Mouse (Mus musculus): Measurements from ENCODE around the gene Cyp4f18.
"Not testable (repeated sequence)": the region's sequence is repeated elsewhere in the genome, so short reads cannot be mapped to it uniquely, and the experiment has no call there.

Cyp4f18 gene

DNA sequence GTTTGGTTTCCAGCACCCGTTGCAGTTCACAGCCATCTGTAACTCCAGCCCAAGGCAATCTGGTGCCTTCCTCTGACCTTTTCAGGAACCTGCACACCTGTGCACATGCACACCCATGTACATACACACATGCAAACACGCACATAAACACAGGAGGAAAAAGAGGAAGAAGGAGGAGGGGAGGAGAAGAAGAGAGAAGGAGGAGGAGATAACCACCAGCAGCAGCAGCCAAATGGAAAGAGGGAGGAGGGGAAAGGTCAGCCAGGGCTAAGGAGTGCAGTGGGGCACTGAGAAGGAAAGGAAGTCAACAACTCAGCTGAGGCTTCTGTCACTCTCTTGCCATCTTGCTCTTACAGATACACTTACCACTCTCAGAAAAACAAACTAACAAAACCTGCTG lies 28.4 kb downstream of the Cyp4f18 start:
- DNase-seq (ENCODE audit: low spot score): no peak

DNA sequence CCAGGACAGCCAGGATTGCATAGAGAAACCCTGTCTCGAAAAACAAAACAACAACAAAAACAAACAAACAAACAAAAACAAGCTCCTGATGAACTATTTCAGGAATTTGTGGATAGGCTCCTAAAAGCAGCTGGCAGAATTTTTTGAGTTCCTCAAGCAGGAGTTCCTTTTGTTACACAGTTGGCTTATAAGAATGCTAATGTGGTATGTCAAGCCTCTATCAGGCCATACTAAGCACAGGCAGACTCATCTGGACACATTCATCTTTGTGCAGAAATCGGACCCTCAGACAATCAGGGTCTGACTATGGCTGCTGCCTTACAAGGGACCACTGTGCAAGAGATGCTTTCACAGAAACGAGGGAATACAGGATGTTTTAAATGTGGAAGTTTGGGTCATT lies 35.2 kb downstream of the Cyp4f18 start:
- DNase-seq (ENCODE audit: low spot score): no peak

DNA sequence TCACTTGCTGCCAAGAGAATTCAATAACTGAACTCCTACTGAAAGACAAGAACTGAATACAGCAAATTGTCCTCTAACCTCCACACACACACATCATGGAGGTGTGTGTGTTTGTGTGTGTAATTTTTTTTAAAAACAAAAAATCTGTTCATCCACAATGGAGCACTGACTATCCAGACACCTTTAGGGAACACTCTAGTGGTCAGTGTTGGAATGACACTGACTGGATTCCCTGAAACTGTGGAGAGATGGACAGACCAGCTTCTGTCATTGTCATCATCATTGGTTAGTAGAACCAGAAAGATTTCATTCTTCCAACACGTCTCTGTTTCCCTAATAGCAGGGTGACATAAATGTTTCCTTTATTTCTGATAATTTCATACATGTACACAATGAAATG lies 37.5 kb downstream of the Cyp4f18 start:
- peak; percentile 13 for DNase-seq (ENCODE audit: low spot score)

DNA sequence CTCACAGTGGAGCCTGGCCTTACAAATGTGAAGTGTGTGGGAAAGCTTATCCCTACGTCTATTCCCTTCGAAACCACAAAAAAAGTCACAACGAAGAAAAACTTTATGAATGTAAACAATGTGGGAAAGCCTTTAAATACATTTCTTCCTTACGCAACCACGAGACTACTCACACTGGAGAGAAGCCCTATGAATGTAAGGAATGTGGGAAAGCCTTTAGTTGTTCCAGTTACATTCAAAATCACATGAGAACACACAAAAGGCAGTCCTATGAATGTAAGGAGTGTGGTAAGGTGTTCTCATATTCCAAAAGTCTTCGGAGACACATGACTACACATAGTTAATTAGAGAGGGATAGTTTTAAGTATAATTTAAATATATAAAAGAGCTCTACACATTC lies 40.8 kb downstream of the Cyp4f18 start:
- DNase-seq (ENCODE audit: low spot score): no peak

DNA sequence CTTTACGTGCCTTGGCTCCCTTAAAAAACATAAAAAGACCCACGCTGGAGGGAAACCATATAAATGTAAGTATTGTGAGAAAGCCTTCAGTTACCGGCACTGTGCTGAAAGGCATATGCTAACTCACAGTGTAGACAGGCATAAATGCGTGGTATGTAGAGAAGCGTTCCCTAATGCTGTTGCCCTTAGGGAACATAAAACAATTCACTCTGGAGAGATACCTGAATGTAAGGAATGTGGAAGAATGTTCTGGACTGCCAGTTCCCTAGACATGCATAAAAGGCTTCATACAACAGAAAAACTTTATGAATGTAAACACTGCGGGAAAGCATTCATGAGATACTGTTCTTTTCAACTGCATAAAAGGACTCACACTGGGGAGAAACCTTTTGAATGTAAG lies 41.3 kb downstream of the Cyp4f18 start:
- DNase-seq (ENCODE audit: low spot score): no peak

DNA sequence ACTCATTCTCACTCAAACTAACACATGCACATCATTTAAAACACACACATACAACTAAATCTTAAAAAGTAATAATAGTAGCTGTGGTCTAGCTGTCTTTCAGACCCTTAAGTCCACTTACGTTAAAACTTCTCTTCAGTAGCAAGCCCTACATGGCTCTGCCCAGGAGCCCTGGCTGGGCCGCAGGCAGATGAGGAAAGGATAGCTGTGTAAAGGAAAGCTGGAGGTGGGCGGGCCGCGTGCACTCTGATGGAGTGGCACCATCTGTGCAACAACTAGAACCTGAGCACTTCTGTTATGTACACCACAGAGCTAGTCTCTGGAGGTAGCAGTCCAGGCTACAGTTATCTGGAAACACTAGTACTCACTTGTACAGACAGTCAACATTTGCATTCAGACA lies 42.2 kb downstream of the Cyp4f18 start:
- DNase-seq (ENCODE audit: low spot score): no peak

DNA sequence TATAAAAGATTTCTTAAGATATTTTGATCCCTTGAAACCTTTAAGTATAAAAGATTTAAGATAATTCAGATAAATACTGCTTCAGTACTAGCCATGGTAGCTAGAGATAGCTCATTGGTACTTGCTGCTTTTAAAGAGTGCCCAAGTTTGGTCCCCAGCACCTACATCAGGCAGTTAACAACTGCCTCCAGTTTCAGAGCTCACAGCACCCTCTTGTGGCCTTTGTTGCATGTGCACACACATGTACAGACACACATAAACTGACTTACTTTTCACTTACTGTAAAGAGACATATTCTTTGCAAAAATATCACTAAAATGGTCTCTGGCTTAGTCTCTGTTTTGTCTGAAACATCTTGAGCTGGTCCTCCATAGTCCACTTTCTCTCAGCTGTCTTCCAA lies 43.0 kb downstream of the Cyp4f18 start:
- DNase-seq (ENCODE audit: low spot score): no peak

DNA sequence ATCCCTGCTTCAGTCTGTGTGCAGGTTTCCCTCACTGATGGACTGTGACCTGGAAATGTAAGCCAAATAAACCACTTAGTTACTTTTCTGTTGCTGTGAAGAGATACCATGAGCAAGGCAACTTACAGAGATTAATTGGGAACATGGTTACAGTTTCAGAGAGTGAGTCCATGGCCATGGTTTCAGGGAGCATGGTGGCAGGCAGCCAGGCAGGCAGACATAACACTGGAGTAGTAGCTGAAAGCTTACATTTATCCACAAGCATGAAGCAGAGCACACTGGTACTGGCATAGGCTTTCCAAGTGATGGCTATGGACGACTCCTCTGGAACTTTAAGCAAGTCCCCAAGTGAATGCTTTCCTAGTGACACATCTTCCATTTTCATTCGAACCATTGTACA lies 44.3 kb downstream of the Cyp4f18 start:
- DNase-seq (ENCODE audit: low spot score): no peak

DNA sequence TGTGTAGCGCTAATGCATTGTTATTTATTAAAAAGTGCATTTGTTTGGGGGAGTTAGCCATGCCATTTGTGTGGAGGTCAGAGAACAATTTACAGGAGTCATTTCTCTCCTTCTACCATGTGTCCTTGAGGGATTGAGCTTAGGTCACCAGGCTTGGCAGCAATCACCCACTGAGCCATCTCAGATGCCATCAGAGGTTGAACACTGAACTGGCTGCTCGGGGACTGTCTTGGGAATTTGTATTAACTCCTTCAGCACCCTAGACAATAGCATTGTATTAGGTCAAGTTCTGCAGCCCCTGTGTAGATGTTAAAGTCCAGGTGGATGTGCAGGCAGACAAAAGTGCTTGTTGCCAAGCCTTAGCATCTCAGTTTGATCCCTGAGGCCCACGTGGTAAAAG lies 45.4 kb downstream of the Cyp4f18 start:
- no peak for DNase-seq (ENCODE audit: low spot score)

DNA sequence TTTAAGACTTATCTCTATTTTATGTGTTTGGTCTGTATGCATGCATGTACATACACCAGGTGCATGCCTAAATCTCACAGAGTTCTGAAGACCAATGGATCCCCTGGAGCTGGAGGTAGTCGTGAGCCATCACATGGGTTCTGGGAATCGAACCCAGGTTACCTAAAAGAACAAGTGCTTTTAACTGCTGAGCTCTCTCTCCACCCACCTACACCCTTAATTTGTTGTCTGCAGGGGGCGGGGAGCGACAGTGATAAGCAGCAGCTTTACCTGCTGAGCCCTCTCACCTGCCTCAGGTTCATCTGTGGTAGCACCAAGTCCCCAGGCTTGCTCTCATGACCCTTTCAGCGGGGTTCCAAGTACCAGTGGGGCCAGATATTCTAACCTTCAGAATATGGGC lies 47.6 kb downstream of the Cyp4f18 start:
- DNase-seq (ENCODE audit: low spot score): no peak

DNA sequence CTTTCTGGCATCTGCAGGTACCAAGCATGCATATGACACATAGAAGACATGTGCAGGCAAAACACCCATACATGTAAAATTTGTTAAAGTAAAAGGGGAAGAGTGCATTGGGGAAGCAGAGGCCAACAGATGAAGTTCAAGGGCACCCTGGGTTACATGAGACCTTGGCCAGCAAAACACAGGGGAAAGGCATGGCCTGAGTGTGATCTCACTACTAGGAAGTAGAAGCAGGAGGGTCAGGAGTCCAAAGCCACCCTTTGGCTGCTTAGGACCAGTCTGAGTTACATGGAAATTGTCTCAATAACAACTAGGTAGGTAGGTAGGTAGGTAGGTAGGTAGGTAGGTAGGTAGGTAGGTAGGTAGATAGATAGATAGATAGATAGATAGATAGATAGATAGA lies 48.9 kb downstream of the Cyp4f18 start:
- no peak for DNase-seq (ENCODE audit: low spot score)

DNA sequence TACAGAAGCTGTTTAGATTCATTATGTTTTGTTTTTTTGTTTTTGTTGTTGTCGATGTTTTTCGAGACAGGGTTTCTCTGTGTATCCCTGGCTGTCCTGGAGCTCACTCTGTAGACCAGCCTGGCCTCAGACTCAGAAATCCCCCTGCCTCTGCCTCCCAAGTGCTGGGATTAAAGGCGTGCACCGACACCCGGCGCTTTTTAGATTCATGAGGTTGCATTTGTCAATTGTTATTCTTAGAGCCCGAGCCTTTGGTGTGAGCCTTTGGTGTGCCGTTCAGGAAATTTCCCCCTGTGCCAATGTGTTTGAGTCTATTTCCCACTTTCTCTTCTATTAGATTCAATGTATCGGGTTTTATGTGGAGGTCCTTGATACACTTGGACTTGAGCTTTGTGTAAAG lies 54.8 kb downstream of the Cyp4f18 start:
- no peak for DNase-seq (ENCODE audit: low spot score)

DNA sequence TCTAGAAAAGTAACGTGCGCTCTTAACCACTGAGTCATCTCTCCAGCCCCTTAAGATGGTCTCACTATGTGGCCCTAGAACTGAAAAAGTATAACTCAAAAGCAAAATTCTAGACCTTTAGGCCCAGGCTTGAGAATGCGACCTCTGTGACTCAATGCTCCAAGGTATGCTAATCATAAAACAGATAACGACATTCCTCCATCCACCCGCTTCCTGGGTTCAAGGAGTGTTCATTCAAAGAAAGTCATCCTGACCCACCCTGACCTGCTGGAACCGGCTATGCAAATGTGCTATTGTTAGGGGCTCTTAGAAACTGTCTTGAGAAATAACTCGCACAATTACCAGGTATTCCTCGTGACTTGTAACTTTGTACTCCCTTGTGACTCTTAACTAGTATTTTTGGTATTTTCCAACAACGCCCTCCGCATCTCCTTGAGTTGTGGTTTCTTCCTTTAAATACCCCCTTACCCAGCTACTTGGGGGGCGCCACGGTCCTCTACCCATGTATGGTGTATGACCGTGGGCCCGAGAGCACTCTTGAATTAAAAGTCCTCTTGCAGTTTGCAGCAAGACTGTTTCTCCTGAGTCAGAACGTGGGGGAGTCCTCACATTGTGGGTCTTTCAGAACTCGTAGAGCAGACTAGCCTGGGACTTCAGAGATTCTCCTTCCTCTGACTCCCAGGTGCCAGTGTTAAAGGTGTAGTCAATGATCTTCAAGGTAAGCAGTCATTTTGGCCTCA lies 56.3 kb downstream of the Cyp4f18 start:
- DNase-seq (ENCODE audit: low spot score): not testable (repeated sequence)

DNA sequence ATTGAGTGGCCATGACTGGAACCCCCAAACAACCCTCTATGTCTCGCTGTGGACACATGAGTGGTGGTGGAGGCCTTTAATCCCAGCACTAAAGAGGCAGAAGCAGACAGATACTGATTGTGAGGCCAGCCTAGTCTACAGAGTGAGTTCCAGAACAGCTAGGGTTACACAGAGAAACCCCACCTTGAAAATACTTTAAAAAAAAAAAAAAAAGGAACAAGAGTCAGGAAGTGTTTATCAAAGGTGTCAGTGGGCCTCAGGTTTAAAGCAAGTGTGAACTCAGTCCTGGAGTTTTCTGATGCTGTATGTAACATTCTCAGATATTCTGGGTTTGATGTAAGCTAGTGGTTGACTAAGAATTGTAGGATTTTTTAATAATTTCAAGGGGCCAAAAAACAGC lies 56.9 kb downstream of the Cyp4f18 start:
- no peak for DNase-seq (ENCODE audit: low spot score)

DNA sequence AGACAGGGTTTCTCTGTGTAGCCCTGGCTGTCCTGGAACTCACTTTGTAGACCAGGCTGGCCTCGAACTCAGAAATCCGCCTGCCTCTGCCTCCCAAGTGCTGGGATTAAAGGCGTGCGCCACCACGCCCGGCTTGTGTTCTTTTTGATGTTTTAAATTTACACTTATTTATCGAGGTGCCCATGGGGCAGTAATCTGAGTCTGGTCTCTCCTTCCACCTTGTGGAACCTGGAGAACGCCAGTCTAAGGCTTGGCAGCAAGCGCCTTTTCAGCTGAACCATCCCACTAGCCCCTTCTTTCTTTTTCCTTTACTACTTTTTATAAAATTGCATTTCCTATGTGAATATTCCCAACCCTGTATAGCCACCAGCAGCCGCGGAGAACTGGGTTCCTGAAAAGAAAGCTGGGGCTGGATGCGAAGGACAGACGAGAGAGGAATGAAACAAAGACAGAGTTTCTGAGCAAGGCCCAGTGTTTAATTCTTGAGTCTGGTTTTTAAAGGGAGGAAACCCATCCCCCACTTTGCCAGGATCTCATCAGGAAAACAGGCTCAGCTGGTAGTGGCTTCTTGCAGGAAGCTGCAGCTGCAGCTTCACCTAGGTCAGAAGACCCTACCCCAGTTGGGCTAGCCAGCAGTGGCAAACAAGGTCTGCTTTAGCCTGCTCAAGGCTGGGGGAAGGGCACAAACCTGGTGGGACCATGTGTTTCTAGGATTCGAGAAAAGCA lies 57.8 kb downstream of the Cyp4f18 start:
- no peak for DNase-seq (ENCODE audit: low spot score)

DNA sequence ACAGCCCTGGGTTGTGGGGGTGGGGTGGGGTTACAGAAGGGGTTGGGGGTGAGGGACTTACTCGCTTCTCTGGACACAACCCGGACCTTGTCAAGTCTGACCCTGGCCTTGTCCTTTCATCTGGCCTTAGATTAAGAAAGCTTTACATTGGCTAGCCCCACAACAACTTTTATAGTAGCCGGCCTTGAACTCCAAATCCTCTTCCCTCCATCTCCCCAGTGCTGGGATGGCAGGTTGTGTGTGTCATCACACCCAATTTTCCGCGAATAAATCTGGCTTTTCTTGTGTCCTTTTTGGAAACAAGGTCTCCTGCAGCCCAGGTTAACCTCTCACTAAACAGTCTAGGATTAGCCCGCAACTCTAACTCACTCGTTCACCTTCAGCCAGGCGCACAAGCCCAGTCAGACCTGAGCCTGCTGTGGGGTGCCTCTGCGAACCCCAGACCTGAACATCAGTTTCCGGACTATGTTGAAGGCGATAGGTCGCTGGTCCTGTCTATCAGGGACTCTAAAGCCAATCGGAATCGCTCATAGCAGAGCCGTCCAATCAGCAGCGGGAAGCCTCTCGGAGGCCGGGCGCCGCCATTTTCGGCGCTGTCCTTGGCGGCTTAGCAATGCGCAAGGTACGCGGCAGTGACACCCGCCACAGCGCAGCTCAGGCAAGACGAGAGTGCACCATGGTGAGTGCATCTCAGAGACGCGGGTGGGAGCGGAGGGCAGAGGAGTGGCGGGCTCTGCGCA lies 58.8 kb downstream of the Cyp4f18 start, which contains the start of gene Zfp961:
TSS of gene Zfp961 (plus strand) at position 557 of the 740 bp plus-strand sequence.
- peak; percentile 98 for DNase-seq (ENCODE audit: low spot score)

DNA sequence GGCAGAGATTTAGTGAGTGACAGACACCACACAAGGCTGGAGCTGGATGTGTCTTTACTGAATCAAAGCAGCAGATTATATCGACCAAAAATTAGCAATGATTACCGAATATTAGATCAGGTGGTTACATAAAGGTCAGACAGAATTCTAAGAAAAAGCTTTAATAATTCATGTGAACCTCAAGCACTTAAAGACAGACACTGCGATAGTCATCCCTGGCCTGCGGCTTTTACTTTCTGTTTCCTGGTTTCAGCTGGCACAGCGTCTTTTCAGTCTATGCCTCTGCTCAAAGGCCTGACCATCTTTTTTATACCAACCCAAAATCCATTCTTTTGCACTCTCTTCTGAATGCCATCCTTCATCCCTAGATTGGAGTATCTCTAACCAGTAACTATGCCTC lies 60.8 kb downstream of the Cyp4f18 start:
- DNase-seq (ENCODE audit: low spot score): no peak

DNA sequence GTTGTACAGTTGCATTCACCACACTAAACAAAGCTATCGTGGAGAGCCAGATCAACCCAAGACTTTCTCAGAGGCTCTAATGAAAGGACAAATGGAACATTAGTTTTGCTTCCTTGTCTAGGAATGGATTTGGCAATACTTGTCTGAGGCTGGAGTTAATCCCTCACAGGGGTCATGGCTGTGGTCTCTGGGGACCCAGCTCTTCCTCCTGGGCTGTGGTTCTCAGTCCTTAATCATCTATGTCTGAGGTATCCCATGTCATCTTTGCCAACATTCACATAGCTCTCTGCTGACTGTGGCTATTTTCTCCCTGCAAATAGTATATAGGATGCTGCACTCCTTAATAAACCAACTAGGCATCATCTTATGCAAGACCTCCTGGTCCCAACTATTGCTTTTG lies 67.7 kb downstream of the Cyp4f18 start:
- no peak for DNase-seq (ENCODE audit: low spot score)

DNA sequence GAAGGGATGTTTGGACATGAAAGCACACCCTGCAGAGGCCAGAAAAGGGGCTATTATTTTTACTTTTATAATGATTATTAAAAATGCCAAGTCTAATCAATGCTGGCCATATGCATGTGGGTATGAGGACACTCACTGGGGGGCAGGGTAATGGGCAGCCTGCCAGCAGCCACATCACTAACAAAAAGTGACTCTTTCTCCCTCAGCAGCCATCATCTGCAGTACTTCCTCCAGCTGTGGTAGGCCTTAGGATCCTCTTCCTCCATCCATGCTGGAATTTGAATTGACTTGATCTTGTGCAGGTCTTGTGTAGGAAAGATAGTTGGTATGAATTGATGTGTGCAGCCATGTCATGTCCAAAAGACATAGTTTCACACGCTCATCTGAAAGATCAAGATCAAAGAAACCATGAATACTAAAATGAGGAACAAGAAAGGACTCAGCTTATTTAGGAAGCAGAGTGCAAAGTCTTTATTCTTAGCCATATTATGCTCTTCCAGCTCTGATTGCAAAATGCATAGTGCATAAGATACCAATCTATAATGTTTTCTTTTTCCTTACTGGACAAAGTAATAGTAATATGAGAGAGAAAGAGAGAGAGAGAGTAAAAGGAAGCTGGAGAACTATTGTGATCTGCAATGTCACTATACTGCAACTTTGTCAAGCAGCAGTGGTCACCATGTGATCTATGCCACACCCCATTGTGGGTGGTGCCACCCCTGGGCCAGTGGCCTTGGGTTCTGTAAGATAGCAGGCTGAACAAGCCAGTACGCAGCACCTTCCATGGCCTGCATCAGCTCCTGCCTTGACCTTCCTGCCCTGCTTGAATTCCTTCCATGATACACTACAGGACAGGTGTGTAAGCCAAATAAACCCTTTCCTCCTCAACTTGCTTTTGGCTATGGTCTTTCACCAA lies 68.9 kb downstream of the Cyp4f18 start:
- DNase-seq (ENCODE audit: low spot score): no peak

Data from layer of hippocampus, adult 9-10 months (tissue).